Comparison of ENCODE assay signal across 9 mouse cellular contexts in genomic region chr19:7523292-7523691, GRCm38 (mm10). TPM values are rescaled to one million over a fixed set of nuclear protein-coding genes. Genes with fewer than 3 reads are reported as not detected.
DNase-seq lines count a peak whose midpoint lies in the region; ATAC-seq and TF ChIP-seq lines count a peak whose summit lies in the region.
"Had no signal": no experiment of that assay in that cellular context is flagged by ENCODE, and none has a peak within 500 bp of the region (broad histone marks: within the 10 kb centered on the region; RNA-seq: fewer than 3 reads in every experiment).

No protein-coding gene starts in this region.

- no peak overlapping the region for H3K4me2 ChIP-seq in liver, postnatal 0 days (ENCODE audit: low read depth, low read length)
- H3K4me2 ChIP-seq in heart, embryonic 12.5 days, result no peak overlapping the region
- H3K4me2 ChIP-seq: limb, embryonic 13.5 days had no signal

- H3K4me3 ChIP-seq in gastrocnemius, adult 2 months, result no peak overlapping the region
- H3K4me3 ChIP-seq in liver, postnatal 0 days (ENCODE audit: low read depth, low read length), result no peak overlapping the region
- H3K4me3 ChIP-seq in E14TG2a.4 (replicated peaks; ENCODE audit: low read length), result no peak overlapping the region
- no peak overlapping the region for H3K4me3 ChIP-seq in heart, embryonic 12.5 days
- H3K4me3 ChIP-seq: limb, embryonic 13.5 days had no signal

- no peaks in the 10 kb centered on the region for H3K27me3 ChIP-seq in liver, postnatal 0 days (ENCODE audit: insufficient read depth, low read length)
- no peaks in the 10 kb centered on the region for H3K27me3 ChIP-seq in E14TG2a.4 (ENCODE audit: insufficient read depth, low read length)
- no peaks in the 10 kb centered on the region for H3K27me3 ChIP-seq in heart, embryonic 12.5 days (replicated peaks)
- H3K27me3 ChIP-seq: limb, embryonic 13.5 days had no signal

- no peak for ATAC-seq in liver, postnatal 0 days
- no peak for ATAC-seq in megakaryocyte-erythroid progenitor cell, adult 5-6 weeks (replicated peaks; ENCODE audit: low FRiP score, low TSS enrichment, poor library complexity, severe bottlenecking)
- ATAC-seq in heart, embryonic 12.5 days (ENCODE audit: insufficient number of reproducible peaks, low FRiP score), result no peak

- no peaks in the 10 kb centered on the region for H3K4me1 ChIP-seq in liver, postnatal 0 days (ENCODE audit: insufficient read depth)
- H3K4me1 ChIP-seq in E14TG2a.4 (replicated peaks; ENCODE audit: low read depth, low read length), result peaks cover 5% of the 10 kb centered on the region; the same call in 1 of the 2 replicates
- H3K4me1 ChIP-seq in heart, embryonic 12.5 days (replicated peaks), result peaks cover 7% of the 10 kb centered on the region; the same call in 1 of the 2 replicates
- H3K4me1 ChIP-seq: limb, embryonic 13.5 days had no signal

- WGBS in liver, postnatal 0 days (ENCODE audit: insufficient replicate concordance), result 83% methylated on average over 1 of the region's 1 CpGs
- WGBS in heart, embryonic 12.5 days, result 91% methylated on average over 1 of the region's 1 CpGs

- H3K9ac ChIP-seq in liver, postnatal 0 days (replicated peaks), result no peak overlapping the region
- H3K9ac ChIP-seq in heart, embryonic 12.5 days, result no peak overlapping the region
- H3K9ac ChIP-seq: limb, embryonic 13.5 days had no signal

- H3K36me3 ChIP-seq in liver, postnatal 0 days (replicated peaks; ENCODE audit: insufficient read depth, low read length), result peaks cover 52% of the 10 kb centered on the region
- peaks cover 84% of the 10 kb centered on the region for H3K36me3 ChIP-seq in E14TG2a.4 (ENCODE audit: insufficient read depth, low read length)
- peaks cover 47% of the 10 kb centered on the region for H3K36me3 ChIP-seq in heart, embryonic 12.5 days

- intact Hi-C loops in gastrocnemius, adult 2 months (cut with DNase I), result no loop called here

- no peak overlapping the region for H3K27ac ChIP-seq in gastrocnemius, adult 2 months
- H3K27ac ChIP-seq in liver, postnatal 0 days (ENCODE audit: low read depth), result no peak overlapping the region
- H3K27ac ChIP-seq in heart, embryonic 12.5 days (ENCODE audit: poor library complexity, severe bottlenecking), result no peak overlapping the region
- H3K27ac ChIP-seq: limb, embryonic 13.5 days had no signal

- DNase-seq in gastrocnemius, adult 2 months, result no peak
- no peak for DNase-seq in gastrocnemius, adult 8-10 months (ENCODE audit: low spot score in 2 of 2)
- DNase-seq in liver, postnatal 0 days, result no peak
- DNase-seq in liver, result no peak
- DNase-seq in lung, postnatal 14 days, result peak; percentile 54

- TF ChIP-seq CTCF in gastrocnemius, adult 2 months (IDR thresholded peaks at IDR 0.05), result peak; percentile 44
- peak; percentile 45 for TF ChIP-seq CTCF in liver, postnatal 0 days (IDR thresholded peaks at IDR 0.05; ENCODE audit: low read depth)
- peak; percentile 32 for TF ChIP-seq CTCF in E14TG2a.4 (conservative IDR thresholded peaks at IDR 0.05; ENCODE audit: low read length)

- TF ChIP-seq EP300 in liver, postnatal 0 days (IDR thresholded peaks at IDR 0.05; ENCODE audit: low read depth), result no peak

- no peaks in the 10 kb centered on the region for H3K9me3 ChIP-seq in liver, postnatal 0 days (ENCODE audit: low read length)
- no peaks in the 10 kb centered on the region for H3K9me3 ChIP-seq in E14TG2a.4 (ENCODE audit: low read length)
- no peaks in the 10 kb centered on the region; the same call in 1 of the 2 replicates for H3K9me3 ChIP-seq in heart, embryonic 12.5 days (replicated peaks)
- H3K9me3 ChIP-seq: limb, embryonic 13.5 days had no signal

RNA-seq across cellular contexts. Expression of gene Atl3, which starts 29.5 kb away (rescaled TPM):
- total RNA-seq in gastrocnemius, adult 2 months (2021), result 1 to 10 TPM; 7.8 to 8.5 TPM
- total RNA-seq in gastrocnemius, adult 8-10 months (2022), result 1 to 10 TPM; 5.6 to 8.0 (median 7.1) TPM
- polyA plus RNA-seq in liver, postnatal 0 days (2015; fragmentation: Nextera tagmentation; extraction: Ambion mirVana), result 7.2 and 7.7 TPM in 2 replicates
- total RNA-seq in megakaryocyte-erythroid progenitor cell, adult 5-6 weeks (2014; fragmentation: Nextera tagmentation), result 59.2 and 60.3 TPM in 2 replicates
- 73.8 and 99.0 TPM in 2 replicates for total RNA-seq in megakaryocyte-erythroid progenitor cell, adult 5-6 weeks (2017)
- 10.3 and 11.7 TPM in 2 replicates for polyA plus RNA-seq in heart, embryonic 12.5 days (2016; fragmentation: Nextera tagmentation; extraction: Ambion mirVana)

RNA-seq across cellular contexts. Expression of gene Pla2g16, which starts 34.0 kb away (rescaled TPM):
- 100 to 1,000 TPM in 1 of 2 experiments, 10 to 100 TPM in 1; 94.3 to 127 TPM for total RNA-seq in gastrocnemius, adult 2 months (2021)
- 100 to 1,000 TPM in 2 of 4 experiments, 10 to 100 TPM in 2; 97.9 to 127 (median 108) TPM for total RNA-seq in gastrocnemius, adult 8-10 months (2022)
- 16.0 and 18.0 TPM in 2 replicates for polyA plus RNA-seq in liver, postnatal 0 days (2015; fragmentation: Nextera tagmentation; extraction: Ambion mirVana)
- 29.6 and 32.5 TPM in 2 replicates for total RNA-seq in megakaryocyte-erythroid progenitor cell, adult 5-6 weeks (2014; fragmentation: Nextera tagmentation)
- 25.6 and 37.9 TPM in 2 replicates for total RNA-seq in megakaryocyte-erythroid progenitor cell, adult 5-6 weeks (2017)
- polyA plus RNA-seq in heart, embryonic 12.5 days (2016; fragmentation: Nextera tagmentation; extraction: Ambion mirVana), result 51.8 and 53.1 TPM in 2 replicates

RNA-seq across cellular contexts. Expression of gene Rtn3, which starts 40.2 kb away (rescaled TPM):
- 10 to 100 TPM; 30.6 to 37.7 TPM for total RNA-seq in gastrocnemius, adult 2 months (2021)
- total RNA-seq in gastrocnemius, adult 8-10 months (2022), result 10 to 100 TPM; 26.8 to 30.2 (median 27.1) TPM
- polyA plus RNA-seq in liver, postnatal 0 days (2015; fragmentation: Nextera tagmentation; extraction: Ambion mirVana), result 62.2 and 63.0 TPM in 2 replicates
- 79.7 and 98.2 TPM in 2 replicates for total RNA-seq in megakaryocyte-erythroid progenitor cell, adult 5-6 weeks (2014; fragmentation: Nextera tagmentation)
- total RNA-seq in megakaryocyte-erythroid progenitor cell, adult 5-6 weeks (2017), result 54.8 and 58.5 TPM in 2 replicates
- polyA plus RNA-seq in heart, embryonic 12.5 days (2016; fragmentation: Nextera tagmentation; extraction: Ambion mirVana), result 158 TPM in 2 replicates

Comparison
In these comparisons a context has a peak if more than half of its experiments do, and no peak if none do; other contexts are left out.
1. RNA of gene Atl3, which starts 29.5 kb away (total RNA-seq): 59.2 to 99.0 TPM in megakaryocyte-erythroid progenitor cell, adult 5-6 weeks; 7.8 to 8.5 TPM in gastrocnemius, adult 2 months and 5.6 to 8.0 TPM in gastrocnemius, adult 8-10 months; every median in the first group is over 4 times any median in the second.
2. Peak in every context shown above with its lines, with median percentiles within 50 percentile points of each other: CTCF ChIP-seq.